Mouse (Mus musculus) T-helper 2 cell (primary cell): ENCODE results near the gene Cdk5.

Source experiments
- in situ Hi-C: fragments of 300-600 bp; cut with MboI, MseI; formaldehyde crosslinking; loops from one replicate; pipeline ENCODE4 v1.15.1; 2025; ENCODE audit warnings: high pct_unique_total_duplicates

The Cdk5 gene

DNA sequence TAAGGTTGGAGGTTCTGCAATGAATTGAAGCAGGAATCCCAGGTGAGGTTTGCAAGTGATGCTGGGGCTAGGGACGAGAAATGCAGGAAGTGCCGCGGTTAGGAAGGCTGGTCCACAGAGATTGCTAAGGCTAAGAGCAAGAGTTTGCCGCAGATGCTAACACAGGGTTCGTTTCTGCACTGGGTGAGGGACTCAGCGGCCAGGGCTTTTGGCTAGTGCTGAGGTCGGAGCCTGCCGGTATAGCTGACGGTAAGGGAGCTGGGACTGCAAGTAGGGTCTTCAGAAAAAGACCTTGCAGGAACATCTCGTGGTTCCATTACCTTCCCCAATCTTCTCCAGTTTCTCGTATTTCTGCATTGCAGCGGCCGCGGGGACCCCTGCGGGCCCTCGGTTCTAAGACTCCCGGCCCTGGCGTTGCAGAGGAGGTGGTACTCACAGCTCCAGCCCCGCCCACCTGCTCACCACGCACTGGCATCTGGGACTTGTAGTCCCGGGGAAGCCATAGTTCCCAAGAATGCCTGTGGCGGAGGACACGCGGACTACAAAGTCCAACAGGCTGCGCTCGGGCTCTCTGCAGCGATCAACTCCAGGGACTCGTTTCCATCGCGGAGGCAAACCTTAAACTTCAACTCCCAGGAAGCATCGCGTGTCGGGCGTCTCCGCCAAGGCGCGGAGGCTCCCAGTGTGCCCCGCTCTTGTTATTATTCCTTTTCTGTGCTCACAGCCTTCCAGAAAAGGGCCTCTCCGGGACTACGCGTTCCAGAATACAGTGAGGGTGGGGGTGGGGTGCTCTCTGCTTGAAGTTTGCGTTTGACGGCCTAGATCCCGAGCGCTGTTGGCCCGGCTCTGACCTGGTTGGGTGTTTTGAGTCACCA, at the start of gene Cdk5, which contains the start of gene Slc4a2:
TSS of gene Cdk5 (minus strand) at position 402 of the 875 bp plus-strand sequence.
TSS of gene Slc4a2 (plus strand) at position 709 of the 875 bp plus-strand sequence.
- in situ Hi-C loops: no loop called here

DNA sequence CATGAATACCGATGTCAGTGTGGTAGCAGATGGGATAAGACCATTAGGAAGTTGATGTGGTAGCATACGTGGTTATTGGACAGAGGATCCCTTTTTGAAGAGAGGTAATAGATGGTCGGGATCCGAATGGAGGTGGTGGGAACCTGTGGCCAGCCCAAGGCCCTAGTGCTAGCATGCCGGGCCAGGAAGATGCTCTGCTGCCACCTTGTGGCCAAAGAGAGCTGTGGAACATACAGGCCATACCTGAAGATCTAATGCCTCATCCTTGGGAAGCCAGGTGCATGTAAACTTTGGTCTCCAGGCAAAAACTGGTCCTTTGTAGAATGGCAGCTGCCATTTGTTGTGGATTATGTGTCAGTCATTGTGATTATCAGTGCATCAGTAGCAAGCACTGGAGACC, 47.3 kb upstream of the Cdk5 start:
- in situ Hi-C loops: no loop called here

DNA sequence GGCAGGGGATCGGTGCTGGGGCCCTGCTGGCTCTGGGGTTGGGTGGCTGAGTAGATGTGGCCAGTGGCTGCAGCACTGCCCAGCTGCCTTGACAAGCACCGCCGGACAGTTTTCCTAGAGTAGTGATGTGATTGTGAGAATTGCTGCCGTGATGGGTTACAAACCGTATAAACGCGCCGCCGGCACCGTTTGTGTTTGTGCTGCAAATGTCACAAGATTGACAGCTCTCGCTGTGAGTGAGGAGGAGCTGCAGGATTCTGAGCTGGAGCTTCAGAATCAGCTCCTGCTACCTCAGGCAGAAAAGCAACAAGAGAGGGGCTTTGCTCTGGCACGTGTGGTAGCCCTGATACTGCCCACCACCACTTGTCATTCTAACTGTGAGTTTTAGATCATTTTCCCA, 43.4 kb upstream of the Cdk5 start:
- in situ Hi-C loops: no loop called here

DNA sequence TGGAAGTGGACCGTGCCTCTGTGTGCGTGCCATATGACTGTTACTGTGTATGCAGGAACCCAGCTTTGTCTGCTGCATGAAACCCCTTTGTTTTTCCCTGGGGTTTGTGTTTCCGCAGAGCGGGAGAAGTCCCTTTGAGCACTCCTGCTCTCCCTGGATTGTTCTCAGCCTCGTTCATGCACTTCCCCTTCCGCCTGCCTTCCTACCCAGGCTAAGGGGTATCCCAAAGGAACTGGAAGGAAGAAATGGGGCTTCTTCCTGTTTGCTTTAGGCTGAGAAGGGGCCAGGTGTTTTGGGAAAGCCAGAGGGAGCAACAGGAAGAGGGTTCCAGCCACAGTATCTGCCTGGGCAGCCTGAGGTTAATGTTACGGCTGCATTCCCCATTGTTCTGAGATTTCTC, 32.3 kb upstream of the Cdk5 start:
- in situ Hi-C loops: no loop called here

DNA sequence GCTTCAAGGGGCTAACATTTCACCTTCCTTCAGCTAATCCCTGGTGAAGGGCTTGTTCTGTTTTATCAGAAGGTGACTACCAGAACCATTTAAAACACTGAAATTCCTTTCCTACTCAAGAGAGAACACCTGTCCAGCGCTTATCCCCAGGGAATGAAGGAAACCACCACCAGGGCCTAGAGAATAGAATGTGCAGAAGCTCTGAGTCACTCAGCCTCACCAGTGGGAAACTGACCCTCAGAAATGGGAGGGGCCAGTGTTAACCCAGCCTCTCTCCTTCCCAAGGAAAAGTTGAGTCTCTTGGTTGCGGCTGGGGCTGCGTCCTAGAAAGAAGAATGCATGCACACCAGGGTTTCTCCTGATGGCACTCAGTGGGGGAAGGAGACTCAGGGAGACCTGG, 31.7 kb upstream of the Cdk5 start:
- in situ Hi-C loops: no loop called here

DNA sequence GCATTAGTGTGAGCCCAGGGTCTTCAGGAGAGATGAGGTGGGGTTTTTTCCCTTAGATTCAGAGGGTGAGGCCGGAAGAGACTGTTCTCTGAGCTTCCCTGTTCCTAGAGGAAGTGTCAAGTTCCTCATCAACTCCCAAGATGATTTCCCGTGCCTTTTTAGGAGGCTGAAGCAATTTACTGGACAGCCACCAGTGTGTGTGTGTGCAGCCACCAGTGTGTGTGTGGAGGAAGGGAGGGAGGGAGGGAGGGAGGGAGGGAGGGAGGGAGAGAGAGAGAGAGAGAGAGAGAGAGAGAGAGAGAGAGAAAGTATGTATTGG, 30.6 kb upstream of the Cdk5 start:
- in situ Hi-C loops: loop anchor here (5.0 kb wide), 1 partner anchor 62 kb away; the partner anchor contains the start of genes Abcb8 and Atg9b

DNA sequence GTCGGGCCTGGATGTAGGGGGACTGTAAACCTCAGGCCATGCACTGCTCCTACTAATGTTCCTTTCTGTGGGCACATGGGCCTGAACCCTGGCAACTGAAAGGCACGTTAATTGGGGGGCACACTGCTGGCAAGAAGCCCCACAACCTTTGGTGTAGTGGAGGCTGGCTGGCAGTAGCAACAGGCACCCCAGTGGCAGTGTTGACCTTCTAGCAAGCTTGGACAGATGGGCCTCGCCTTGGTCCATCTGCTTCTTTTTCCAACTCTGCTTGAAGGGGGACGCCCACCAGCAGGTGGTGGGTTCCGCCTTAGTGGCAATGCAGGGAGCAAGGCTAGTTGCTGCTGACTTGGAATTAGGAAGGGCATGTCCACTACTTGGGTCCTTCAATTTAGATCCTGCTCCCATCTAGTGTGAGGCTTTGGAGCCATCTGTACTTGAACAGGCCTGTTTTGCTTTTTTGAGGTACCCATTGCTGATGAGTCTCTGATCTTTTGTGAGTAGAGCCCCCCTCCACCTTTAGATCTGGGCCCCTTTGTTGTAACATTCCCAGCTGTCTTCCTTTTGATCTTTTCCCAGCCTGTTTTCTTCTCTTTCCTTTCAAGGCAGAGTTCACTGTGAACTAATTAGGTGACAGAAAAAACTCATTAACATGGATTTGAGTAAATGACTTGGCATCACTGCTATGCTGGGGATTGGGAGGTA, 30.1 kb upstream of the Cdk5 start:
- in situ Hi-C loops: loop anchor here (5.0 kb wide), 1 partner anchor 61 kb away; the partner anchor contains the start of genes Abcb8 and Atg9b

DNA sequence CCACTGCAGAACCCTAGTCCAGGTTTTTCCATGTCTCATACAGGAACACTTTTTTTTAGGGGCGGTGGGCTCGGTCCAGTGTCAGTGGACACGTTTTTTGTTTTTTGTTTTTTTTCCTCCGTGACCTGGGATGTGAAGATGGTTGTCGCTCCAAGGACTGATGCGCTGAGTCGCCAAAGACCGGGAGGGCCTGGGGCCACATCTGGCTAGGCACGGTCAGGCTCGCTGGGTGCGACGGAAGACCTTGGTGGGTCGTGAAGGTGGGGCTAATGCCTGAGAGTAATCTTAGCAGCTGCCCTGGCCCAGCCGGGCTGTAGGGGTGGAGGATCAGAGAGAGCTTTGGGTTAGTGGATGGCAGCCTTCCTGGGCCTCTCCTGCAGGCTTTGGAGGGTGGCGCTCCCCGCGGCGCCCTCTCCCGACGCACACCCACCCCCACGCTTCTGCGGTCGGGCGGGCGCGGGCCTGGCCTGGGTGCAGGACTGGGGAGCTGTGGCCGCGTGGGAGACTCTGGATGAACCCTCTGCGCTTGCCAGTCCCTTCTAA, 29.4 kb upstream of the Cdk5 start:
- in situ Hi-C loops: loop anchor here (5.0 kb wide), 1 partner anchor 60 kb away; the partner anchor contains the start of genes Abcb8 and Atg9b

DNA sequence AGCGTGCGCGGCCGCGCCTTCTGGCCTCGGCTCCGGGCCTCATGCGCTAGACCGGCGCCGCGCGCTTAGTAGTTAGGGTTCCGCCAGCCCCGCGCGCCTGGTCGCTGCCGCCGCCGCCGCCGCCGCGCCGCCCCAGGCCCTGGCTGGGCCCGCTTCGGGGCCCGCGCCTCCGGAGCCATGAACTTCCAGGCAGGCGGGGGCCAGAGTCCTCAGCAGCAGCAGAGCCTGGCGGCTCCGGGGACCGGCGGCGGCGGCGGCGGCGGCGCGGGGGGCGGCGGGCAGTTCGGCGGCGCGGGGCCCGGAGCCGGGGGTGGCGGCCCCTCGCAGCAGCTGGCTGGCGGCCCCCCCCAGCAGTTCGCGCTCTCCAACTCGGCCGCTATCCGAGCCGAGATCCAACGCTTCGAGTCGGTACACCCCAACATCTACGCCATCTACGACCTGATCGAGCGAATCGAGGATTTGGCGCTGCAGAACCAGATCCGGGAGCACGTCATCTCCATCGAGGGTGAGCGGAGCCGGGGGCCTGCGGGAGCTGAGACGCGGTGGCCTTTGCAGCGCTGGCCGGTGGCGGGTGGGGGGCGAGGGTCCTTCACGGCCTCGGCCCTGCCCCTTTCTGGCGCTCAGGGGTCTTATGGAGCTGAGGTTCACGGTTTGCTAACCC, 28.8 kb upstream of the Cdk5 start, which contains the start of gene Agap3:
TSS of gene Agap3 (plus strand) at position 148 of the 661 bp plus-strand sequence.
- in situ Hi-C loops: loop anchor here (5.0 kb wide), 1 partner anchor 60 kb away; the partner anchor contains the start of genes Abcb8 and Atg9b

DNA sequence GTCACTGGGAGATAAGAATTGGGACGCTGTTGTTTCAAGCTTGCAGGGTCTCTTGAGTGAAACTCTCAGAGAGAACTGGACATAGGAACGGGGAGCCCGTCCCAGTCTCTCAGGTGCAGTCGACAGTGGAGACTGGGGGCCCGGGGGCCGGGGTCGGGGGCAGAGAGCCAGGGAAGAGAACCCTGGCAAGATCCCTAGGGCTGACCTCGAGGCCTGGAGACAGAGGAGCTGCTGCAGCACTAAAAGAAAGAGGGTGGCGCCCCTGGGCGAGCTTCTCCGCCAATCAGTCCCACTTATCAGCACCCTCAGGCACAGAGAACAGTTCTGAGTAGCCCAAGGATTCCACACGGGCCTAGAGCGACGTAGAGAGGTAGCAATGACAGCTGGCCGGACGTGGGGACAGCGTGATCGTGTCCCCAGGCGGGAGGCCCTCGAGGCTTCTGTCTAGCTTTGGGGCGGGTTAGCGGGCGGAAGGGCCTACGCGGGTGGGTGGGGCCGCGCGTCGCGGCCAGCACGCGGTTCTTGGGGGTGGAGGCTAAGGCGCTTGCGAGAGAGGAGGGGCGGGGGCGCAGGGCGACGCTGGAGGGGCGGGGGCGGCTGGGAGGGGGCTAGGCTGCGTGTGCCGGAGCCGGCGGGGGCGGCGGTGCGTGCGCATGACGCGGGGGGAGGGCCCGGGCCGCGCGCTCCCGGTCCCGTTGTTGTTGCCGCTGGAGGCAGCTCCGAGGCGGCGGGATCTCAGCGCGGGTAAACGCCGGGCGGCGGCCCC, 28.1 kb upstream of the Cdk5 start:
- in situ Hi-C loops: loop anchor here (5.0 kb wide), 1 partner anchor 59 kb away; the partner anchor contains the start of genes Abcb8 and Atg9b

DNA sequence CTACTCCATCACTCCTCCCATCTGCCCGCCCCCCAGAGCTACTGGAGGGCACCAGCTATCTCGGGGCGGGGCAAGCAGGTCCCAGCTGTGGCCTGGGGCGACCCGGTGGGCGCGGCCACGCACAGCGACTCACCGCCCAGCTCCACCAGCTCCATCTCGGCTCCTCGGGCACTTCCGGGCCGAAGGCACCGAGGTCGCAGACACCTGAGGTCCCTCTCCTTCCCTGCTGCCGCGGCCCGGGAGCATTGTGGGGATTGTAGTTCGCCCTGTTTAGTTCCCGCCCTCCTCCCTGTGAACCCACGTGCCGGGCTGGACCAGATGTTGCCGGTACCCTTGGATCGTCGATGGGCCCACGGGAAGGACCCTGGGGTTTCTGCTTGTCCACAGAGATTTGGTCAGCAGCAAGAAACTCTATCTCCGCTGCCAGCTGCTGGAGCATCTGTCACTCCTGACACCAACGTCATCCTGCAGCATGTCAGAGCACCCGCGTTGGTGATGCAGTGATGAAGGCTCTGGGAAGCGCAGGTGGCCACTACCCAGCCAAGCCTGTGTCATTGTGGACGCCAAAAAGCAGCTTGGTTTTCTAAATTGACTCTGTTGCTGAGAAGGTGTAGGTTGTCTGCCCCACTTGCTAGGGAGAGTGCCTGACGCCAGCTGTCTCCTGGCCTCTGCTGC, 24.4 kb upstream of the Cdk5 start, which contains the start of gene Tmub1:
TSS of gene Tmub1 (minus strand) at position 231 of the 675 bp plus-strand sequence.
- in situ Hi-C loops: no loop called here

DNA sequence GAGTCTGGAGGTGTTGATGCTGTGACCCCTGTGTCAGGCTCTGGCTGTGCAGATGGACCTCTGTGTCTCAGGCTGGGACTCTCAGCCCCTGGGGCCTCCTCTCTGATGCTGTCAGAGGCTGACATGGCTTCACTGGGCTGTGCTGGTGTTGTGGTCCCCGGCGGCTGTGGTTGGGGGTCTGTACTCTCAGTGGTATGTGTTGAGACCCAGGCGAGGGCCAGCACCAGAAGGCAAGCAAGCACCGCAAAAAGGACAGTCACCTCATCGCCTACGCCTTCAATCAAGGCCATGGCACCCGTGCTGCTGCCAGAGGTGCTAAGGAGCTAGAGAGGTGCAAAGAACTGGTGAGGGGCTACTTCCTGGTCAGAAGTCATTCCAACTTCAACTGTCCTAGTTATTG, 23.3 kb upstream of the Cdk5 start:
- in situ Hi-C loops: no loop called here

DNA sequence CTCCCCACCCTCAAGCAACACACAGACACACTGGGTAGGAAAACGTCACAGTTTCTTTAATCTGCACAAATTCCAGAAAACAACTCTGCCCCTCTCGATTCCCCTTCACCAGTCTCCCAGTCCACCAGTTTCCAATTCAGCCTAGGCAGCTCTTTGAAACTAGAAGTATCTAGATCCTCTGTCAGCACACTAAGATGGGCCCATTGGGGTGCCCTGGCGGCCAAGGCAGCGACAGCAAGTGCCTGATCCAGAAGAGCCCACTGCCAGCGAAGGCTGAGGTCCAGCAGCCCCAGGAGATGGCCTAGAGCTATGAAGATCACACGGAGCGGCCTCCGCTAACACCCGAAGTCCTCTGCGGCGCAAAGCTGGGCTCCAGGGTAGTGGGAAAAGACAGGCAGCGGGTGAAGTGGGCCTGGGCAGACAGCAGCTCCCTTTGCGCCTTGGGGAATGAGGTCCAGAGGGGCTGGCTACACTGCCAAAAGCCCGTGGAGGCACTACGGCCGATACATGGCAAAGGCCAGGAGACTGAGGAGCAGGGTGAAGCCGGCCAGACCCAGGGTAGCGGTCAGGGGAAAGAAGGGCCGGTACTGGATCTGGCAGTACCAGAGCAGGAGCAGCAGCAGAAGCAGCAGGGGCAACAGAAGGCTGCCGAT, 22.2 kb upstream of the Cdk5 start:
- in situ Hi-C loops: no loop called here

DNA sequence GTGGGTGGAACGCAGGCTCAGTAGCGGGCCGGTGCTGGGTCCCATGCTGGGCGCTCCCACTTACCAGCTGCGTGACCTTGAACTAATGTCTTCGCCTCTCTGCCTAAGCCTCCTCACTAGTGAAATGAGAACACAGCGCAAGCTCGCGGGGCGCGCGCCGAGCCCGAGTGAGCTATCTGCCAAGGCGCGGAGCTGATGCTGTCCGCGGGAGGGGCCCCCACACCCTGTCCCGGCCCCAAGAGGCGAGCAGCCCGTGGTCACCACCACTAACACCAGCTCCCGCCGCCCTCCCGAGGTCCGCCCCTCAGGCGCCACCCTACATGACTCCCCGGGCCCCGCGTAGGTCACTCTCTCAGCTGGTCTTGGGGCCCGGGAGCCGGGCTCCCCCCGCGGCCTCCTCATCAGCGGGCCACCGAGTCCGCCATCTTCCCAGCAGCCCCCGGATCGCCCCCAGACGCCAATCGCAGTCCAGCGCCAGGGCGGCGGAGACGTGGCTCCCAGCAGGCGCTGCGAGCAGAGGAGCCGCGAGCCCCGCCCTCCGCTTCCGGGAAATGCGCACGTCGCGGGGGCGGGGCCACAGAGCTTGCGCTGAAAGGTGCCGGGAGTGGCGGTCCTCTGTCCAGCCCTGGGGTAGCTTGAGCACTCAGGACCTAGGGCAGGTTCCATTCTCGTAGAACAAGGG, 21.6 kb upstream of the Cdk5 start, which contains the start of gene Fastk:
TSS of gene Fastk (minus strand) at position 542 of the 682 bp plus-strand sequence.
- in situ Hi-C loops: no loop called here

DNA sequence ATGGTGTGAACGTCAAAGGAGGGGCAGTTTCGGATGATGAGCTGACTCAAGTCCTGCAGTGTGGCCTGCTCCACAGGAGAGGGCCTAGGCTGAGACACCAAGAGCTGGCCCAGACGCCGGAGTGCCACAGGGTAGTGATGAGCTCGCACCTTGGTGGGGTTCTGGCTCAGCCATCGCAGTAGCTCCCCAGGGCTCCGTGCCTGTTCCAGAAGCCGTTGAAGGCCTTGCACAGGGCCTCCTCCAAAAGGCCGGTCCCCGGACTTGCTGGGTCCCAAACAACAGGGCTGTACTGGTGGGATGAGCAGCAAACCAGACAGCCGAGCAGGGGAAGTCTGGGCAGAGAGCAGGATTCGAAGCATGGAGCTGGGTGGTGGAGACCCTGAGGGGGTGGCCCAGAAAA, 20.6 kb upstream of the Cdk5 start:
- in situ Hi-C loops: no loop called here

DNA sequence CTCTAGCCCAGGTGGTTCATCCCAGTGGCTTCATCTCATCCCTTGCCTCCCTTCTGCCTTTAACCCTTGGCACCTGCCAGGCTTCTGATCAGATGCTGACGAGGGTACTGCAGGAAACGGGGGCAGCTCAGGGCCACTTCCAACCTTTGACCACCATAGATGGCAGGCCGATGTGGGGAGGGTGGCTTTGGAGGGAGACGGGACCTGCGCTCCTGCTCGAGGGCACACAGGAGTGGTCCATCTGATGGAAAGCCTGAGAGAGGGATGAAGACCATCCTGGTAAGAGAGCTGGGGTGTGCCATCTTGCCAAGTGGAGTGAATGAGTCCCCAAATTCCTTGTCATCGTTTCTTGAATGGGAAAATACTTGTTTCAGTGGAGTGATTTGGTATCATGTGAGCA, 19.9 kb upstream of the Cdk5 start:
- in situ Hi-C loops: no loop called here

DNA sequence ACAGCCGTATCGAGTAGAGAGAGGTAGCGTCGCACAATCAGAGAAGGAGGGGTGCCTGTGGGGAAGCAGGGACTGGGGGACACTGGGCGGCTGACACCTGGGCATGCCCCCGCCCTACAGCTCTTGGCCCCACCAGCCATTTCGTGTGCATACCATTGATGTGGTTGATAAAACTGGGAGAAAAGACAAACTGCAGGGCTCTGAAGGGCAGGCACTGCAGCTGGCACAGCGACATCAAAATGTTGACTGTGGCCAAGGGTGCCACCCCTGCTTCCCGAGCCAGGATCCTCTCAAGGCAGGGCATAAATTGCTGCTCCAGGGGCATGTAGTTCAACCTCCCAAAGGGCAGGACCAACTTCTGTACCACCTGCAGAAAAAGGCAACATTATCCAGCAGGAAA, 18.7 kb upstream of the Cdk5 start:
- in situ Hi-C loops: no loop called here

DNA sequence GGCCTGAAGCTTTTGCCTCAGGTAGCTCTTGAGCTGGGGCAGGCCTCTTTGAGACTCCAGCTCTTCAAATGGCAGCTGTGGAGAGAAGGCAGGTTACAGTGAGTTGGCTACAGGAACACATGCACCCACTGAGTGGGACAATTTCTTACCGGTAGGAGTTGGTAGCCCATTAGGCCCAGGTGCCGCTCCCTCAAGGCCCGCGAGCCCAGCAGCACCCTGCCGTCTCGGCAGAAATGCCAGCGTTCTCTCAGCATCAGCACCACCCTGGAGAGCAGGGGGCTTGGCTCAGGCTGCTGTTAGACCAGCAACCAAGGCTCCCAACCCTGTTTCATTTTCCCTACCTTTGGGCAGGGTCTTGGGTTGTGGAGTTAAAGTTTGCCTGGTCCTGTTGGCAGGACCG, 17.9 kb upstream of the Cdk5 start:
- in situ Hi-C loops: no loop called here

DNA sequence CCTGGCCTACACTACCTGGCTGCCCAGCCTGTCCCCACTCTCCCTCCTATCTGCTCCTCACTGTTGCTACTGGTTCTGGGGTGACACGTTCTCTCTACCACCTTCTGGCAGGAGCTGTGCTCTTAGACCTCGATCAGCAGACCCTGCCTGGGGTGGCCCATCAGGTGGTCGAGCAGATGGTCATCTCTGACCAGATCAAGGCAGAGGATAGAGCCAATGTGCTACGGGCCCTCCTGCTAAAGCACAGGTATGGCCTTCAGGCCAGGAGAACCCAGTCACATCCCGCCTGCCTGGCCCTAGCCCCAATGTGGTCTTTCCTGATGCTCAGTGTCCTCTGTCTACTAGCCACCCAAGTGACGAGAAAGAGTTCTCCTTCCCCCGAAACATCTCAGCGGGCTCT, 10.7 kb upstream of the Cdk5 start:
- in situ Hi-C loops: no loop called here
